Mouse (Mus musculus): Measurements from ENCODE around the gene Abhd11.

GRCm38 (mm10) chr5:135034593-135034992 lies 25.6 kb downstream of the Abhd11 start:
- TF ChIP-seq CTCF (IDR thresholded peaks at IDR 0.05; ENCODE audit: control insufficient read depth, insufficient read depth, insufficient read length) = no peak
- TF ChIP-seq MAX (IDR thresholded peaks at IDR 0.05) = no peak
- no peak for TF ChIP-seq MYOD1 (IDR thresholded peaks at IDR 0.05; ENCODE audit: control insufficient read depth, insufficient read length, low read depth)
- TF ChIP-seq USF1 (IDR thresholded peaks at IDR 0.05; ENCODE audit: low read depth) = no peak
- TF ChIP-seq CEBPB (IDR thresholded peaks at IDR 0.05; ENCODE audit: low read depth) = no peak
- no peak for TF ChIP-seq MYOG (IDR thresholded peaks at IDR 0.05; ENCODE audit: control insufficient read depth, extremely low read depth, insufficient read length)
